Mouse (Mus musculus): ENCODE measurements around the gene Adgrl1.

Adgrl1 gene

GRCm38 (mm10) chr8:83990170-83990569 is 90.3 kb downstream of the Adgrl1 start:
- no peak for DNase-seq (ENCODE audit: low spot score)
